Mouse (Mus musculus): ENCODE measurements around the gene Pptc7. TPM values are rescaled to one million over a fixed set of nuclear protein-coding genes. Genes with fewer than 3 reads are reported as not detected.

The Pptc7 gene
- polyA plus RNA-seq, 1 experiment, result 6.3 TPM

DNA sequence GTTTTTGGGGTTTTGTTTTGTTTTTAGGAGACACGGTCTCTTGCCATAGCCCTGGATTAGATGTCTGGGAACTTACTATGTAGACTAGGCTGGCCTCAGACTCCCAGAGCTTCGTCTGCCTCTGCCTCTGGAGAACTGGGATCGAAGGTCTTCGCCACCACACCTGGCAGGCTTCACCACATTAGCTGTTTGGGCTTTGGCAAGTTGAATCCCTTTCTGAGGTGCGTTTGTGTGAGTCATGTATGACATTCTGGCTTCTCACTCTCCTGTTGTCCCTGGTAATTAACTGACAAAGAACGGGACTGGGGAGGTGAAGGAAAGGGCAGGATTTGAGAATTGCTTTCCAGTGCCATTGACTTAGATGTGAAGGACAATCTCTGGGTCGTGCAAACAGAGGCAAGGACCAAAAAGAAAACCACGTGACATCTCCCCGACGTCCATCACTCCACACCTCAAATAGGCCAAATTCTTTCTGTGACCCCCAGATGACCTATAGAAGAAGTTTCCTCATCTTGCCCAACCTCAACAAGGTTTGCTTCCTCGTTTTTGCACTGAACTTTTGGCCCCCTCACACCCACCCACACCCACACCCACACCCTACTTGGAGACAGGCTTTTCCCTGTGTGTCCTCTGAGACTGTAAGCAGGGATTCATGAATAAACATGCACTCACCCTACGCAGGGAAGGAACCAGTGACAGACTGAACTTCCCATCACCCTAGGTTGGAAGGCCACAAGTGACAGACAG, 15.1 kb upstream of the Pptc7 start:
- TF ChIP-seq CEBPB (IDR thresholded peaks at IDR 0.05; ENCODE audit: low read depth), result no peak
- TF ChIP-seq CTCF (IDR thresholded peaks at IDR 0.05; ENCODE audit: control insufficient read depth, insufficient read depth, insufficient read length), result no peak
- no peak for TF ChIP-seq MYOD1 (IDR thresholded peaks at IDR 0.05; ENCODE audit: control insufficient read depth, insufficient read length, low read depth)
- TF ChIP-seq MYOG (IDR thresholded peaks at IDR 0.05; ENCODE audit: control insufficient read depth, extremely low read depth, insufficient read length), result no peak
- TF ChIP-seq MAX (IDR thresholded peaks at IDR 0.05), result no peak
- TF ChIP-seq FOSL1 (IDR thresholded peaks at IDR 0.05; ENCODE audit: insufficient read depth, low read length, poor library complexity, severe bottlenecking), result no peak
- no peak for TF ChIP-seq USF1 (IDR thresholded peaks at IDR 0.05; ENCODE audit: low read depth)
- Histone ChIP-seq H3K4me3 (ENCODE audit: insufficient read depth, poor library complexity, severe bottlenecking) (no peak overlapping the region), H3K27me3 (ENCODE audit: control insufficient read depth, insufficient read depth, insufficient read length) (no peaks in the 10 kb centered on the region), H3K79me3 (ENCODE audit: low read depth) (no peaks in the 10 kb centered on the region), H3ac (ENCODE audit: control insufficient read depth, insufficient read length, low read depth) (no peak overlapping the region), H3K36me3 (ENCODE audit: control insufficient read depth, insufficient read depth) (no peaks in the 10 kb centered on the region), H3K79me2 (ENCODE audit: control insufficient read depth, insufficient read depth) (no peaks in the 10 kb centered on the region)

DNA sequence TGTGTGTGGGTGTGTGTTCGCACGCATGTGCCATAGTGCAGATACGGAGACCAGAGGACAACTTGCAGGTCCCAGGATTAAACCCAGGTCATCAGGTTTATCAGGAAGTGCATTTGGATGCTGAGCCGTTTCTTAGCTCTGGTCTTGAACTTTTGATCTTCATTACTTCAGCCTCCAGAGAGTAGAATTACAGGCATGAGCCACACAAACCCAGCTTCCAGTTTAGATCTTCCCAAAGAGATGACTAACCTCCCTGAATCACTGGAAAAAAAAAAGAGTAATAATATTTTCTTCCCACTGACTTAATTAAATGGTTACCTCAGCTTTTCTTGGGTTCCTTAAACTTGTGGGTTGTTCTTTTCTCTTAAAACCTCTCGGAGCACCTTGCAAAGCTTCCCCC, 11.3 kb upstream of the Pptc7 start:
- H3K4me3 ChIP-seq (ENCODE audit: insufficient read depth, poor library complexity, severe bottlenecking), result no peak overlapping the region
- H3K36me3 ChIP-seq (ENCODE audit: control insufficient read depth, insufficient read depth), result no peaks in the 10 kb centered on the region
- peaks cover 5% of the 10 kb centered on the region for H3K27me3 ChIP-seq (ENCODE audit: control insufficient read depth, insufficient read depth, insufficient read length)
- H3K79me3 ChIP-seq (ENCODE audit: low read depth), result no peaks in the 10 kb centered on the region
- TF ChIP-seq MAX (IDR thresholded peaks at IDR 0.05) (no peak), MYOG (IDR thresholded peaks at IDR 0.05; ENCODE audit: control insufficient read depth, extremely low read depth, insufficient read length) (no peak), FOSL1 (IDR thresholded peaks at IDR 0.05; ENCODE audit: insufficient read depth, low read length, poor library complexity, severe bottlenecking) (no peak), MYOD1 (IDR thresholded peaks at IDR 0.05; ENCODE audit: control insufficient read depth, insufficient read length, low read depth) (no peak), CTCF (IDR thresholded peaks at IDR 0.05; ENCODE audit: control insufficient read depth, insufficient read depth, insufficient read length) (no peak)
- no peaks in the 10 kb centered on the region for H3K79me2 ChIP-seq (ENCODE audit: control insufficient read depth, insufficient read depth)
- no peak overlapping the region for H3ac ChIP-seq (ENCODE audit: control insufficient read depth, insufficient read length, low read depth)

- Histone ChIP-seq H3K27me3 (ENCODE audit: control insufficient read depth, insufficient read depth, insufficient read length) (peaks cover 5% of the 10 kb centered on the region), H3K79me3 (ENCODE audit: low read depth) (no peaks in the 10 kb centered on the region), H3K36me3 (ENCODE audit: control insufficient read depth, insufficient read depth) (no peaks in the 10 kb centered on the region), H3K79me2 (ENCODE audit: control insufficient read depth, insufficient read depth) (no peaks in the 10 kb centered on the region), H3K4me3 (ENCODE audit: insufficient read depth, poor library complexity, severe bottlenecking) (no peak overlapping the region), H3ac (ENCODE audit: control insufficient read depth, insufficient read length, low read depth) (no peak overlapping the region)
- TF ChIP-seq MYOD1 (IDR thresholded peaks at IDR 0.05; ENCODE audit: control insufficient read depth, insufficient read length, low read depth) (no peak), USF1 (IDR thresholded peaks at IDR 0.05; ENCODE audit: low read depth) (peak; percentile 31)
Observed at GRCm38 (mm10) chr5:122274785-122275184, 9.4 kb upstream of the Pptc7 start.

GRCm38 (mm10) chr5:122278946-122279345, 5.2 kb upstream of the Pptc7 start:
- TF ChIP-seq MYOD1 (IDR thresholded peaks at IDR 0.05; ENCODE audit: control insufficient read depth, insufficient read length, low read depth) (no peak), CEBPB (IDR thresholded peaks at IDR 0.05; ENCODE audit: low read depth) (no peak), FOSL1 (IDR thresholded peaks at IDR 0.05; ENCODE audit: insufficient read depth, low read length, poor library complexity, severe bottlenecking) (no peak), USF1 (IDR thresholded peaks at IDR 0.05; ENCODE audit: low read depth) (no peak), MYOG (IDR thresholded peaks at IDR 0.05; ENCODE audit: control insufficient read depth, extremely low read depth, insufficient read length) (no peak)
- H3K27me3 ChIP-seq (ENCODE audit: control insufficient read depth, insufficient read depth, insufficient read length), result peaks cover 5% of the 10 kb centered on the region

DNA sequence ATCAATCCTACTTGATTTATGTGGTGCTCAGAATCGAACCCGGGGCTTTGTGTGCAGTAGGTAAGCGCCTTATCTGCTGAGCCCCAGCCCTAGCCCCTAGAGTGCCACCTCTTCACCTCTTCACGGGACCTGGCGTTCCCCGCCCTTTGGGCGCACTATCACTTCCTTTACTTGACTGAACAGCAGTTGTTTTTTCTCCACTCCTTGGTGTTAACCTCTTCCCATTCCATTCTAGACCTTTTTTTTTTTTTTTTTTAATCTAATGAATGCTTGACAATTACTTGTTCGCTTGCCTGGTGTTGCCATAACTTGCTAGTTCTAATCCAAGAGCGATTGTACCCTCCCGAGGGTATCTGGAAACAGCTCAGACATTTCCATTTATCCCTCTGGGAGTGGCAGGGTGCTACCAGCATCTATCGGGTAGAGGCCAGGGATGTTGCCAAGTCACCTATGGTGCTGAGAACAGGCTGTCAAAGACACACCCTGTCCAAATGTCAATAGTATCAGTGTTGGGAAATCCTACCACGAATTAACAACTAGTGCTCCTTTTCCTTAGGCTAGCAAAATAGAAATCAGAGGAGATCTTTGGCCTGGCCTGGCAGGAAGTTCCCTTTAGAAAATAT, 4.3 kb upstream of the Pptc7 start:
- peaks cover 3% of the 10 kb centered on the region for H3K79me3 ChIP-seq (ENCODE audit: low read depth)
- peaks cover 8% of the 10 kb centered on the region for H3K79me2 ChIP-seq (ENCODE audit: control insufficient read depth, insufficient read depth)
- H3ac ChIP-seq (ENCODE audit: control insufficient read depth, insufficient read length, low read depth), result no peak overlapping the region
- H3K36me3 ChIP-seq (ENCODE audit: control insufficient read depth, insufficient read depth), result no peaks in the 10 kb centered on the region
- H3K27me3 ChIP-seq (ENCODE audit: control insufficient read depth, insufficient read depth, insufficient read length), result peaks cover 5% of the 10 kb centered on the region
- TF ChIP-seq CEBPB (IDR thresholded peaks at IDR 0.05; ENCODE audit: low read depth) (no peak), USF1 (IDR thresholded peaks at IDR 0.05; ENCODE audit: low read depth) (no peak), CTCF (IDR thresholded peaks at IDR 0.05; ENCODE audit: control insufficient read depth, insufficient read depth, insufficient read length) (no peak), MAX (IDR thresholded peaks at IDR 0.05) (no peak), FOSL1 (IDR thresholded peaks at IDR 0.05; ENCODE audit: insufficient read depth, low read length, poor library complexity, severe bottlenecking) (no peak), MYOG (IDR thresholded peaks at IDR 0.05; ENCODE audit: control insufficient read depth, extremely low read depth, insufficient read length) (no peak), MYOD1 (IDR thresholded peaks at IDR 0.05; ENCODE audit: control insufficient read depth, insufficient read length, low read depth) (no peak)
- no peak overlapping the region for H3K4me3 ChIP-seq (ENCODE audit: insufficient read depth, poor library complexity, severe bottlenecking)

More at GRCm38 (mm10) chr5:122278946-122279345, 5.2 kb upstream of the Pptc7 start:
- Histone ChIP-seq H3K36me3 (ENCODE audit: control insufficient read depth, insufficient read depth) (no peaks in the 10 kb centered on the region), H3K4me3 (ENCODE audit: insufficient read depth, poor library complexity, severe bottlenecking) (no peak overlapping the region), H3K79me2 (ENCODE audit: control insufficient read depth, insufficient read depth) (no peaks in the 10 kb centered on the region), H3K79me3 (ENCODE audit: low read depth) (no peaks in the 10 kb centered on the region), H3ac (ENCODE audit: control insufficient read depth, insufficient read length, low read depth) (no peak overlapping the region)

DNA sequence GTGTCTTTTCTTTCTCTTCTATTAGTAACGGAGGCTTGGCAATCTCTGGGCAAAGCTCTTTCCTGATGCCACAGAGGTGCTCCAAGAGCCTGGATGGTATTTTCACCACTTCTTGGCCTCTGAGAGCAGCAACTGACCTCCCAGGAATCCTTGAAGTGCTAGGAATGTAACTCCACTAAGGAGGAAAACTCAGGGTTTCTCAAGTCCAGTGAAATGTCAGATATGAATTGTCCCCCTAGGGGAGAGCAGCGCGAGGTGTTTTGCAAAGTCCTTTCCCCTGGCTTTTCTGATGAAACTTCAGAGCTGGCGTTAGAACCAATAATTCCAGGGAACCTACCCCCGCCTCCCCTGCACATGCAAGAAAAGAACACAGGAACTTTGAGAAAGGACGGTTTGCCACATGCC, 3.7 kb upstream of the Pptc7 start:
- Histone ChIP-seq H3K36me3 (ENCODE audit: control insufficient read depth, insufficient read depth) (no peaks in the 10 kb centered on the region), H3K27me3 (ENCODE audit: control insufficient read depth, insufficient read depth, insufficient read length) (peaks cover 2% of the 10 kb centered on the region), H3ac (ENCODE audit: control insufficient read depth, insufficient read length, low read depth) (no peak overlapping the region), H3K79me2 (ENCODE audit: control insufficient read depth, insufficient read depth) (peaks cover 13% of the 10 kb centered on the region), H3K4me3 (ENCODE audit: insufficient read depth, poor library complexity, severe bottlenecking) (no peak overlapping the region), H3K79me3 (ENCODE audit: low read depth) (peaks cover 7% of the 10 kb centered on the region)
- TF ChIP-seq FOSL1 (IDR thresholded peaks at IDR 0.05; ENCODE audit: insufficient read depth, low read length, poor library complexity, severe bottlenecking), result no peak
- TF ChIP-seq CEBPB (IDR thresholded peaks at IDR 0.05; ENCODE audit: low read depth), result no peak
- no peak for TF ChIP-seq MYOG (IDR thresholded peaks at IDR 0.05; ENCODE audit: control insufficient read depth, extremely low read depth, insufficient read length)
- TF ChIP-seq CTCF (IDR thresholded peaks at IDR 0.05; ENCODE audit: control insufficient read depth, insufficient read depth, insufficient read length), result no peak
- no peak for TF ChIP-seq USF1 (IDR thresholded peaks at IDR 0.05; ENCODE audit: low read depth)

Measured in C2C12 (cell line).